27 mouse cellular contexts compared by ENCODE assay signal in genomic region chr14:13469211-13469610, GRCm38 (mm10).
"Had no signal": no experiment of that assay in that cellular context is flagged by ENCODE, and none has a peak within 500 bp of the region (broad histone marks: within the 10 kb centered on the region; RNA-seq: fewer than 3 reads in every experiment).

No protein-coding gene starts in this region.

- H3K36me3 ChIP-seq: embryonic facial prominence, embryonic 10.5 days; embryonic facial prominence, embryonic 12.5 days; embryonic facial prominence, embryonic 13.5 days; embryonic facial prominence, embryonic 15.5 days; forebrain, embryonic 10.5 days; forebrain, embryonic 12.5 days; forebrain, embryonic 15.5 days; heart, embryonic 10.5 days had no signal

- H3K4me3 ChIP-seq: embryonic facial prominence, embryonic 10.5 days; embryonic facial prominence, embryonic 12.5 days; embryonic facial prominence, embryonic 13.5 days; embryonic facial prominence, embryonic 15.5 days; erythroblast, embryonic 14.5 days; forebrain, embryonic 10.5 days; forebrain, embryonic 12.5 days; forebrain, embryonic 13.5 days; forebrain, embryonic 15.5 days; gastrocnemius, adult 2 months; heart, adult 2 months; heart, embryonic 10.5 days had no signal

- ATAC-seq: forebrain, embryonic 13.5 days; forebrain, embryonic 14.5 days; forebrain, embryonic 15.5 days; forebrain, embryonic 16.5 days; forebrain, postnatal 0 days had no signal

- H3K4me1 ChIP-seq: embryonic facial prominence, embryonic 10.5 days; embryonic facial prominence, embryonic 12.5 days; embryonic facial prominence, embryonic 13.5 days; embryonic facial prominence, embryonic 15.5 days; forebrain, embryonic 10.5 days; forebrain, embryonic 12.5 days; forebrain, embryonic 13.5 days; forebrain, embryonic 15.5 days; heart, embryonic 10.5 days had no signal

- H3K9me3 ChIP-seq: embryonic facial prominence, embryonic 10.5 days; embryonic facial prominence, embryonic 12.5 days; embryonic facial prominence, embryonic 13.5 days; embryonic facial prominence, embryonic 15.5 days; forebrain, embryonic 10.5 days; forebrain, embryonic 12.5 days; forebrain, embryonic 13.5 days; forebrain, embryonic 15.5 days; heart, embryonic 10.5 days had no signal

- DNase-seq: cerebellum, adult 9-11 months; cerebellum, postnatal 10 days; cerebellum, postnatal 14 days; cerebellum, postnatal 25 days; cerebellum, postnatal 36 days; embryo, embryonic 11 days; forebrain, postnatal 0 days; gastrocnemius, adult 2 months; gastrocnemius, postnatal 10 days; gastrocnemius, postnatal 14 days; gastrocnemius, postnatal 25 days; heart, adult 11 months; heart, adult 18-20 months; heart, adult 2 months had no signal

- H3K9ac ChIP-seq: embryonic facial prominence, embryonic 12.5 days; embryonic facial prominence, embryonic 13.5 days; embryonic facial prominence, embryonic 15.5 days; forebrain, embryonic 12.5 days; forebrain, embryonic 13.5 days; forebrain, embryonic 15.5 days; forebrain, postnatal 0 days had no signal

- H3K4me2 ChIP-seq: embryonic facial prominence, embryonic 12.5 days; embryonic facial prominence, embryonic 13.5 days; embryonic facial prominence, embryonic 15.5 days; forebrain, embryonic 12.5 days; forebrain, embryonic 13.5 days; forebrain, embryonic 15.5 days; heart, embryonic 11.5 days had no signal

- H3K27me3 ChIP-seq: embryonic facial prominence, embryonic 12.5 days; embryonic facial prominence, embryonic 13.5 days; embryonic facial prominence, embryonic 15.5 days; forebrain, embryonic 12.5 days; forebrain, embryonic 13.5 days; forebrain, embryonic 15.5 days had no signal

- H3K27ac ChIP-seq: embryonic facial prominence, embryonic 10.5 days; embryonic facial prominence, embryonic 12.5 days; embryonic facial prominence, embryonic 13.5 days; embryonic facial prominence, embryonic 15.5 days; forebrain, embryonic 10.5 days; forebrain, embryonic 12.5 days; forebrain, embryonic 13.5 days; forebrain, embryonic 15.5 days; gastrocnemius, adult 2 months; heart, adult 2 months; heart, embryonic 10.5 days had no signal
